Mouse (Mus musculus) urinary bladder, adult 18-20 months (tissue): Measurements from ENCODE around the gene Shkbp1.

Experiments used
- DNase-seq, 2 experiments: peaks; one replicate each; pipeline ENCODE4 v3.0.0; 2022; ENCODE audit warnings: low spot score in 2 of 2, mixed read lengths in 2 of 2

Shkbp1 gene

GRCm38 (mm10) chr7:27310996-27311535 lies 44.8 kb downstream of the Shkbp1 start:
- DNase-seq: no peak

- peak in 1 of 2 experiments; percentile 58 for DNase-seq
Measured at GRCm38 (mm10) chr7:27310306-27310705, 45.5 kb downstream of the Shkbp1 start.

GRCm38 (mm10) chr7:27309832-27310231 lies 46.0 kb downstream of the Shkbp1 start:
- no peak for DNase-seq

DNA sequence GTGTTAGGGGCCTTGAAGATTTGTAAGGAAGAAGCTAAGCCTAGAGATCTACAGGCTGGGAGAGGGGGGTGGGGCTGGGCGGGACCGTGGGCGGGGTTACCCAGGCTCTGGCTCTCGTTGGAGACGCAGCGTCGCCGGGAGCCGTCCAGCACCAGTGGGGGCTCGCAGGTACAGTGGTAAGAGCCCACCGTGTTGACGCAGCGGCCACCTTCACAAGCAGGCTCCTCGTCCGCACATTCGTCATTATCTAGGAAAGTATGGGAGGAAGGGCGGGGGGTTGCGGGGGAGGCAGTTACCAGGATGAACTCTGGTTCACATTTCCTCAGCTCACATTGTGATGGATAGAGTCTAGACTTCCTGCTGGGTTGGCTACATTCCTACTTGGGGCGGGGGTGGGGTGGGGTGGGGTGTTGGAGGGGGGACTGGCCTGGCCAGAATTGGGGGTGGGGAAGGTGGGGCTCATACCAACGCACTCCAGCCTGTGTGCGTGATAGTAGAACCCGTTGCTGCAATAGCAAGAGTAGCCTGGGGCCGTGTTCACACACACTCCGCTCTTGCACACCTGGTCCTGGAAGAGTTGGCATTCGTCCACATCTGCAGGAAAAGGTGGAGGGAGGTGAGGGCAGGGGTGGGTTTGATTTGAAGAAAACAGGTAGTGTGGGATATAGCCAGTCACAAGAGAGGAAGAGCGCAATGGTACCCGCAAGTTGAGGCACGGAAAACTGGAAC lies 46.8 kb downstream of the Shkbp1 start:
- DNase-seq: peak in 1 of 2 experiments; percentile 53

DNA sequence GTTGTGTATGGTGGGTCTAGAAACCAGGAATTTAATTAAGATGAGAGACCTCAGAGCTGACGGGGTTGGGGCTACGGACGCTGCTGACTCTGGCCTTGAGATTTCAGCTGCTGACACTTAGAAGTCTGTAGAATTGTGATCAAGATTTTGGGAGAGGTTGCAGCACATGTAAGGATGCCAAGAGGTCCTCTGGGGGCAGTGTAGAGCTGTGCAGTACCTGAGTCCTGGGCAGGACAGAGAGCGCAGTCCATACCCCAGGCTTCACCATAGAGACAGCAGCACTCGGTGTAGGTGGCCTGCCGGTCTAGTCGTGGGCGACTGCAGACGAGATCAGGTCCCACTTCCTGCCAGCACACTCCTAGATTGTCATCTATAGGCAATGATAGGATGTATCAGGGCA lies 48.3 kb downstream of the Shkbp1 start:
- no peak for DNase-seq

GRCm38 (mm10) chr7:27306161-27307160 lies 49.4 kb downstream of the Shkbp1 start:
- DNase-seq: peak in 1 of 2 experiments; percentile 45

DNA sequence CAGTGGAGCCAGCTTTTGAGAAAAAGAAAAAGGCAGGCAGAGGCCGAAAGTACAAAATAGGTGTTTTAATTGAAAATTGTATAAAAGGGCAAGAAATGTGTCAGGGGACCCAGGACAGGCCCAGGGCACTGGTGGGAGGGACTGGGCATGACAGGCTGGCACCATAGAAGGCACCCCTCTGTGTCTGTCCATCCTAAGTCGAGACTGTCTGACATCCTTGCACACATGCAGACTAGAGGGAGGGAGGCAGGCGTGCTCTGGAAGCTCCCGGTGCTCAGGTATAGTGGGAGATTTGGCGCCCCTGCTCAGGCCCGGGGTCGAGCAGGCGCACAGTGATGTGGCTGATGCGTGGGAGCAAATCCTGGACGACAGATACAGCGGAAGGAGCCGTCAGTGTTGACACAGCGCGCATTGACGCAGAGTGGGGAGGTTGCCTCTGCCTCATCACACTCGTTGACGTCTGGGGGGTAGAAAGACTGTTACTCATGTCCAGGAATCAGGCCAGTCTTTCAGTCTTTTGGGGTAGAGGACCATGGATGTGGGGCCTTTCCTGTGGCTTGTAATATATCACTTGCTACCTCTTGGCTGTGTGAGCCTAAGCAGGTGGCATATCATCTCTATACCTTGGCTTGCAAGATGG lies 50.6 kb downstream of the Shkbp1 start:
- no peak for DNase-seq

DNA sequence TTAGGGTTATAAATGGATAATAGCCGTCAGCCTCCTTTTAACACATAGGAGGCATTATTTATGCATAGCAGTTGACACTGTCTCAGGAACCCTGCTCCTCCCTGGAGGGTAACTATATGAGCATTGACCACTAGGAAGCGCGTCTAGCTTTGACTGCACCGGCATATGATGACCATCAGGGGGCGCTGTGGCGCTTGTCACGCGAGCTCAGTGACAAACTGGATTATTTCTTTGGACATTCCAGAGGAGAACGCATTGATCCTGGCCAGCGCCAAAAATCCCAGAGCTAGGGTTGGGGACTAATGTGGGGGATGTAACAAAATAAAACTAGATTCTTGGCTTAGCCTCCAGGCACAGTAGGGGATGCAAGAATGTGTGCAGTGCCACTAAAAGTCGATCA lies 53.6 kb downstream of the Shkbp1 start:
- DNase-seq: peak in 1 of 2 experiments; percentile 49

- no peak for DNase-seq
Measured at GRCm38 (mm10) chr7:27300801-27301200, 55.0 kb downstream of the Shkbp1 start.

DNA sequence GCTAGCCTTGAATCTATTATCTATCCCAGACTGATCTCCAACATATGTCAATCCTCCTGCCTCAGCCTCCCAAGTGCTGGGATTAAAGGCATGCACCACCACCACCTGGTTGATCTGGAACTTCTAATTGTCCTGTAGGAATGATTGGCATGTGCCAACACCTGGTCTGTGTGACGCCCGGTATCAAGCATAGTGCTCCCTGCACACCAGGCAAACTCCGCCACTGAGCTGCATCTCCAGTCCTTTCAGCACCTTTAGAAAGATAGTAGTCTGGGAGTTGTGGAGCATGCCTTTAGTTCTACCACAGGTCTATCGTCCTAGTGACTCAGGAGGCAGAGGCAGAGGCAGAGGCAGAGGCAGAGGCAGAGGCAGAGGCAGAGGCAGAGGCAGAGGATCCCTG lies 55.5 kb downstream of the Shkbp1 start:
- no peak for DNase-seq

DNA sequence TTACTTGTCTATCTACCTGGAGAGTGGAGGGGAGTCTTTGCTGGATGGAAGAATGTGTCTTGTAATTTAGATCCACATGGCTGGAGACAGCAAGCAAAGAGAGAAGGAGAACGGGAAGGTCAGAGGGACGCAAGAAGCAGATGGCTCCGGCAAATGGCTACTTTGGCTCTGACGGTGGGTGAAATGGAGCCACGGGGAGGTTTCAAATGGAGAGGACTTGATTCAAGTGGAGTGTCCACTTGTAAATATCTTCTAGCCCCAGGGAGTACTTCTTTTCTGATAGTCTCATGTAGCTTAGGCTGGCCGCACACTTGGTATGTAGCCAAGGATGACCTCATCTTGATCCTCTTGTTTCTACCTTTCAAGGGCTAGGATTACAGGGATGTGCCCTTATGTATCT lies 57.0 kb downstream of the Shkbp1 start:
- no peak for DNase-seq

DNA sequence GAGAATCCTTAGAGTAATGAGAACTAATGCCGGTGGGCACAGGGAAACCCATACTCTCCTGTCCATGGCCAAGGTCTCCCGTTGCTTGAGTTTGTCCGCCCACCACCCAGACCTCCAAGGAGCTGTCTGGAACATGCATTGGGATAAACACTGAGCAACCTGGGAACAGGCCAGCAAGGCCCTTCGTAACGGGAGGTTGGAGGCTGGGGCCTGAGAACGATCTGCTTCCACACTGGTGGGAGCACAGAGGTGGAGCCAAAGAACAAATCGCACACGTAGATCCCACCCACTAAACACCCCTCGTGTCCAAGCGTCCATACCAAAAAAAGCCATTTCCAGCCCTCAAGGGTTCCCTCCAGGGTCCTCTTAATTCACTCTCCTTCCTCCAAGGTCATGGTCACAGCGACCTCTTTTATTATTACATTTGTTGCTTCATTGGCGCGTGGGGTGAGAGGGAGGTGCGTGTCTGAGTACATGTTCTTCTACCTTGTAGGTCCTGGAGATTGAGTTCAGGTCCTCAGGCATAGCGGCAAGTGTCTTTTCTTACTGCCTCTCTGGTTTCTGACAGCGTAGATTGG lies 57.7 kb downstream of the Shkbp1 start:
- DNase-seq: no peak

GRCm38 (mm10) chr7:27296518-27296917 lies 59.3 kb downstream of the Shkbp1 start:
- no peak for DNase-seq

- peak in 1 of 2 experiments; percentile 48 for DNase-seq
Measured at GRCm38 (mm10) chr7:27295956-27296355, 59.9 kb downstream of the Shkbp1 start.
